Mouse (Mus musculus) midbrain, postnatal 0 days (tissue): ENCODE measurements around the gene Sumo3. TPM values are rescaled to one million over a fixed set of nuclear protein-coding genes. Genes with fewer than 3 reads are reported as not detected.
A peak's percentile ranks its signal among the peaks of the same experiment; 100 is the strongest.

ENCODE experiments used
- ATAC-seq: fragments of 200-750 bp; cut with Nextera tagmentation; 2 replicates; pipeline ENCODE4 v1.8.0; 2017; ENCODE audit warnings: moderate number of reproducible peaks, mild to moderate bottlenecking, moderate TSS enrichment, moderate library complexity; ENCODE audit not compliant: low FRiP score
- DNase-seq: peaks from one replicate; pipeline ENCODE4 v3.0.0-alpha.2; 2015; ENCODE audit warnings: low spot score
- H3K27ac ChIP-seq: fragments of 300-500 bp; sonication (generic); 2 replicates; pipeline ENCODE4 v1.5.1; 2014; ENCODE audit warnings: low read depth, mild to moderate bottlenecking, low read length, mixed read lengths
- H3K27me3 ChIP-seq: fragments of 300-500 bp; sonication (generic); 2 replicates; pipeline ENCODE4 v1.6.1; 2014; ENCODE audit warnings: low read length, control low read depth, mixed read lengths; ENCODE audit not compliant: insufficient read depth
- H3K36me3 ChIP-seq: fragments of 300-500 bp; sonication (generic); 2 replicates; pipeline ENCODE4 v1.6.1; 2014; ENCODE audit warnings: low read length, control low read depth, mixed read lengths; ENCODE audit not compliant: insufficient read depth
- H3K4me1 ChIP-seq: fragments of 300-500 bp; sonication (generic); 2 replicates; pipeline ENCODE4 v1.6.1; 2014; ENCODE audit warnings: mild to moderate bottlenecking, control low read depth, antibody characterized with exemption, low read length, mixed read lengths; ENCODE audit not compliant: insufficient read depth
- H3K4me2 ChIP-seq: fragments of 300-500 bp; sonication (generic); 2 replicates; pipeline ENCODE4 v1.6.1; 2014; ENCODE audit warnings: low read depth, mild to moderate bottlenecking, low read length, mixed read lengths; ENCODE audit not compliant: poor library complexity, severe bottlenecking
- H3K4me3 ChIP-seq: fragments of 300-500 bp; sonication (generic); 2 replicates; pipeline ENCODE4 v1.5.1; 2014; ENCODE audit warnings: low read depth, mild to moderate bottlenecking, low read length, moderate library complexity
- H3K9ac ChIP-seq: fragments of 300-500 bp; sonication (generic); replicated peaks from 2 replicates; pipeline ENCODE4 v1.6.1; 2014; ENCODE audit warnings: mild to moderate bottlenecking, low read length, moderate library complexity, mixed read lengths; ENCODE audit not compliant: poor library complexity, severe bottlenecking
- H3K9me3 ChIP-seq: fragments of 300-500 bp; sonication (generic); 2 replicates; pipeline ENCODE4 v1.6.1; 2016; ENCODE audit warnings: low read length, control low read depth
- CTCF ChIP-seq: IDR thresholded peaks from 2 replicates; pipeline ENCODE4 v1.5.1; 2016; ENCODE audit warnings: antibody characterized with exemption, mild to moderate bottlenecking
- WGBS: fragments of 180-500 bp; shearing (Covaris S2); extraction: QIAGEN DNeasy Blood & Tissue Kit; methylation state at CpG from one replicate; pipeline ENCODE4 v1.1.7; 2014; 5-methylcytosine and 5-hydroxymethylcytosine counted together
- polyA plus RNA-seq: library from polyadenylated mRNA; unstranded; fragments of >200 nt; fragmentation: Nextera tagmentation; extraction: Ambion mirVana; gene quantifications from 2 replicates; pipeline ENCODE4 v1.2.1, GENCODE M21; 2015
- total RNA-seq: library from RNA; depleted of rRNA; stranded (reverse); fragments of >200 nt; gene quantifications from 2 replicates; pipeline ENCODE4 v1.2.3, GENCODE M21; 2014

Sumo3 gene
- total and polyA plus RNA-seq, 2 experiments from 2014 or later = 167 to 385 TPM

DNA sequence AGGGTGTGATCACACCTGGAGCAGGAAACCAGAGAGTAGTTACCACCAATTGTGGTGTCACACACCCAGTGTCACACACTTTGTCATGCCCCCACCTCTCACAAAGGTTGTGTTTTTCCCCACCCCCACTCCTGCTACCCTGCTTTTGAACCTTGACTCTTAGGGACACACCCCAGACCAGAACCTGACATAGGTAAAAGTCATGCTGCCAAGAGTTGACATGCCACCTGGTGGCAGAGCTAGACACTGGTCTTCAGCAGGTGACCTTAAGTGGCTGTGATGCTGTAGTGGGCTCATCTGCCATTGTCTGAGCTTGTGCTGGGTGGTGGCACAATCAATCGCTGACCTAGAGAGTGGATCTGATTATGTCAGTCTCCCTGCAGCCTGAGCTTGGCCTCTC is 24.1 kb downstream of the Sumo3 start:
- Histone ChIP-seq H3K4me3 (no peak overlapping the region), H3K36me3 (peaks cover 23% of the 10 kb centered on the region), H3K4me1 (no peaks in the 10 kb centered on the region), H3K4me2 (no peak overlapping the region), H3K27ac (no peak overlapping the region), H3K9me3 (no peaks in the 10 kb centered on the region), H3K9ac (no peak overlapping the region), H3K27me3 (no peaks in the 10 kb centered on the region)
- ATAC-seq = no peak
- TF ChIP-seq CTCF = peak; percentile 58
- 91% methylated on average over 1 of the region's 1 CpGs for WGBS
- DNase-seq = no peak

DNA sequence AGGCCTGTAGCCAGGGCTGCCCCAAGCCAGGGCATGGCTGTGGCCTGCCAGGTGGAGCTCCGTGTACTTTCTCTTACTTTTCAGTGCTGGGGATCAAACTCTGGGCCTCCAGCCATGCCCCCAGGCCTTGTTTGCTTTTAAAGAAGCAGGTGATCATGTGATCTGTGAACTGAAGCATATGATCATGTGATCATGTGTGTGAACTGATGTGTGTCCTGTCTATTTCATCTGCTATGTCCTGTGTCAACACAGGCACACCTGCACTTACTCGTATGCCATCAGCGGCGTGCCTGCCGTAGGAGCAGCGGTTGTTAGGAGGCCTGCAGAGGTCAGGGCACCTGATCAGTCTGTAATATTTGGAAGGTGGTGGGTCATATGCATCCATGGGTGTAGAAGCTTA is 28.1 kb downstream of the Sumo3 start:
- Histone ChIP-seq H3K9ac (no peak overlapping the region), H3K4me1 (no peaks in the 10 kb centered on the region), H3K27ac (no peak overlapping the region), H3K4me3 (no peak overlapping the region), H3K36me3 (peaks cover 42% of the 10 kb centered on the region), H3K9me3 (no peaks in the 10 kb centered on the region), H3K4me2 (no peak overlapping the region), H3K27me3 (no peaks in the 10 kb centered on the region)
- 86% methylated on average over 6 of the region's 6 CpGs for WGBS
- no peak for DNase-seq
- no peak for TF ChIP-seq CTCF
- ATAC-seq = no peak

DNA sequence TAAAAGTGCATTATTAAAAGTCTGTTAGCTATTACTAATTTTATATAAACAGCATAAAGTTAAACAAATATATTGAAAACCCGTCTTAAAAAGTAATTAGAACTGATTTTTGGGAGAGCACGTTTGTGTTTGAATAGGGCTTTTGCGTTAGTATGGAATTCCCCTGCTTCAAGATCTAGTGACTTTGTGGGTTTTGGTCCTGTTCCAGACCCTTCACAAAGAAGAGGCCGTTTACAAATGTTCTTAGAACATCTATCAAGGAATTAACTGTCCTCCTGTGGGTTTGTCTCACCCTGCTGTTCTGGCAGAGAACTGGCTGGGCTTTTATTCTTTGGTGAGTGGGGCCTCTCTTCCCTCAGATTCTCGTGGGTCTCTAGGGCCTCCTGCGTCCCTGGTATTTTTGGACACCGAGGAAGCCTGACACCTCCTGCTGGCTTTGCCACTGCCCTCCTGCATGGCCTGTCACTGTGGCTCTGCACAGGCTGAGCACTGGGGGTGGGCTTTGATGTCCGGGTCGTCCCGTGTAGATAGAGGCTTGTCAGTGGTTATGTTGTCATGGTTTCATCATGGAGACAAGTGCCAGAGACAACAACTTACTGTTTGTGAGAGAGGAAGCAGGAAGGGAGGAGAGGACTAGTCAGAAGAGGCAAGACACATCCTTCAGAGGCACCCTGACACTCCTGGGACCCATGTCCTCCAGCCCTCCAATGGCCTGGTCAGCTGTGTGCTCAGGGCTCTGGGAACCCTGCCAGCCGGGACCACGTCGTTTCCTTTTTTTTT is 28.7 kb downstream of the Sumo3 start:
- H3K27me3 ChIP-seq = no peaks in the 10 kb centered on the region
- peak; percentile 42 for DNase-seq
- no peaks in the 10 kb centered on the region for H3K9me3 ChIP-seq
- no peak overlapping the region for H3K27ac ChIP-seq
- H3K4me1 ChIP-seq = no peaks in the 10 kb centered on the region
- peaks cover 42% of the 10 kb centered on the region for H3K36me3 ChIP-seq
- no peak overlapping the region for H3K4me3 ChIP-seq
- H3K9ac ChIP-seq = no peak overlapping the region
- ATAC-seq = peak; percentile 34; the same call in 1 of the 2 replicates
- WGBS = 44% methylated on average over 13 of the region's 13 CpGs
- H3K4me2 ChIP-seq = no peak overlapping the region
- TF ChIP-seq CTCF = 0 out of 2 replicates have a peak, but pooled peaks have one; percentile 17

DNA sequence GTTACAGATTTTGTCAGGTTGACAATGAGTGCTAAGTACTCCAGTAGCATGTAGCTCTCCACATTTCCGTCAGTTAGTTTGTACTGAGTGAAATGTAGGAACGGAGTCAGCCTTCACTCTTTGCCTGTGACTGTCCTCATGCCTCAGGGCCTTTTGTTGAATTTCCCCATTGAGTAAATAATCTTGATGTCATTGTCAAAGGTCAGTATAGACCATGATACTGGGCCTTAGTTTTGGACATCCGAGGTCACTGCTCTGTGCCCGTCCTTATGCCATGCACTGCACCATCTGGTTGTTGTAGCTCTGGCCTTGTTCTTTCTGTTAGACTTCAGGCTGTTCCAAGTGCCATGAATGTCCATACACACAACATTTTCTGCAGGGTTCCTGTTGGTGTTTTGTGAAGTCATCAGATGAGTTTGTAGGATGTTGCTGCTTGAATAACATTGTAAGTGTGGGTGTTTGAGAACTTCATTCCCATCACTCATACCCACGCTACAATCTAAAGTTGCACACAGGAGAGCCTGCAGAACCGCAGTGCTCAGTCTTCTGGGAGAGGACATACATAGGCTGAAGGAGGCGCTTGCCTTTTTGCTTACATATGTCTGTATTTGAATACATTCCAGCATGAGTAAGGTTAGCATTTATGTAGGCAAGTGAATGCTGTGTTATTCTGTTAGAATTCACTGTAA is 30.5 kb downstream of the Sumo3 start:
- Histone ChIP-seq H3K4me3 (no peak overlapping the region), H3K9ac (no peak overlapping the region), H3K27ac (no peak overlapping the region), H3K4me2 (no peak overlapping the region), H3K9me3 (no peaks in the 10 kb centered on the region), H3K4me1 (no peaks in the 10 kb centered on the region), H3K36me3 (peaks cover 43% of the 10 kb centered on the region), H3K27me3 (no peaks in the 10 kb centered on the region)
- no peak for DNase-seq
- ATAC-seq = no peak
- TF ChIP-seq CTCF = no peak
- 94% methylated on average over 7 of the region's 7 CpGs for WGBS

DNA sequence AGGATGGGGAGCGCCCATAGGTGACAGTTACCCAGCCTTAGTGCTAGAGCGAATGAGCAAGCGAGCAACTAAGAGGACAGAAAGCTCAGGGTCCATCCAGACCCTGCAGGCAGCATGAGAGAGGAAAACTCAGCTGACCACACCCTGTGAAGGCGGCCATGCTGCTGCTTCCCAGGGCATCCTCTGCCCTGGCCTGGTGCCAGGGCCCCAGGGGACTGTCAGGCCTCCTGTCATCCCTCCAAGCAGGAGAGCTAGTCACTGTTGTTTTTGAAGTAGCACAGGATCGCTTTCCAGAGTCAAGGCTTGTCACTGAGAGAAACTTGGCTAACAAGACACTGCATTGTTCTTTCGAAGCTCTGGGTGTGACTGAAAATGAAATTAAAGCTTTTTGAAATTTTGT is 33.1 kb downstream of the Sumo3 start:
- H3K9me3 ChIP-seq = no peaks in the 10 kb centered on the region
- no peaks in the 10 kb centered on the region for H3K4me1 ChIP-seq
- no peak overlapping the region for H3K4me3 ChIP-seq
- 70% methylated on average over 6 of the region's 6 CpGs for WGBS
- no peak for TF ChIP-seq CTCF
- H3K36me3 ChIP-seq = peaks cover 51% of the 10 kb centered on the region
- no peak overlapping the region for H3K27ac ChIP-seq
- no peak for DNase-seq
- H3K9ac ChIP-seq = no peak overlapping the region
- no peak for ATAC-seq
- no peak overlapping the region for H3K4me2 ChIP-seq
- no peaks in the 10 kb centered on the region for H3K27me3 ChIP-seq

DNA sequence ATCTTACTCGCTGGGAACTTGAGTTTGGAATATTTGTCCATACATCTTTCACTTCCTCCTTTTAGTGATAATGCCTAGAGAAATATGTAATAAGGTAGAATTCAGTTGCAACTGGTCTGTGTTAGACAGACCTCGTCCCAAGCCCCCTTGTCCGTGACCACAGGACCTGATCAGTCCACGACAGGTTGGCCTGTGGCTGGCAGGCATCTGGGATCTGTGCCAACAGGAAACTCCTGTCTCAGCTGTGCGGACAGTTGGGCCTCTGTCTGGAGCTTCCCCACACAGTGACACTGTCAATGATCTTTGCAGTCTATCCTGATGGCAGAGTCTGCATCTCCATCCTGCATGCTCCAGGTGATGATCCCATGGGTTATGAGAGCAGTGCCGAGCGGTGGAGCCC is 37.3 kb downstream of the Sumo3 start:
- H3K4me3 ChIP-seq = no peak overlapping the region
- H3K4me2 ChIP-seq = no peak overlapping the region
- no peak for ATAC-seq
- H3K36me3 ChIP-seq = peaks cover 60% of the 10 kb centered on the region
- no peak for TF ChIP-seq CTCF
- H3K27ac ChIP-seq = no peak overlapping the region
- no peaks in the 10 kb centered on the region for H3K9me3 ChIP-seq
- no peak overlapping the region for H3K9ac ChIP-seq
- no peak for DNase-seq
- WGBS = 81% methylated on average over 7 of the region's 7 CpGs
- no peaks in the 10 kb centered on the region for H3K27me3 ChIP-seq
- H3K4me1 ChIP-seq = no peaks in the 10 kb centered on the region
